In the genomic region with DNA sequence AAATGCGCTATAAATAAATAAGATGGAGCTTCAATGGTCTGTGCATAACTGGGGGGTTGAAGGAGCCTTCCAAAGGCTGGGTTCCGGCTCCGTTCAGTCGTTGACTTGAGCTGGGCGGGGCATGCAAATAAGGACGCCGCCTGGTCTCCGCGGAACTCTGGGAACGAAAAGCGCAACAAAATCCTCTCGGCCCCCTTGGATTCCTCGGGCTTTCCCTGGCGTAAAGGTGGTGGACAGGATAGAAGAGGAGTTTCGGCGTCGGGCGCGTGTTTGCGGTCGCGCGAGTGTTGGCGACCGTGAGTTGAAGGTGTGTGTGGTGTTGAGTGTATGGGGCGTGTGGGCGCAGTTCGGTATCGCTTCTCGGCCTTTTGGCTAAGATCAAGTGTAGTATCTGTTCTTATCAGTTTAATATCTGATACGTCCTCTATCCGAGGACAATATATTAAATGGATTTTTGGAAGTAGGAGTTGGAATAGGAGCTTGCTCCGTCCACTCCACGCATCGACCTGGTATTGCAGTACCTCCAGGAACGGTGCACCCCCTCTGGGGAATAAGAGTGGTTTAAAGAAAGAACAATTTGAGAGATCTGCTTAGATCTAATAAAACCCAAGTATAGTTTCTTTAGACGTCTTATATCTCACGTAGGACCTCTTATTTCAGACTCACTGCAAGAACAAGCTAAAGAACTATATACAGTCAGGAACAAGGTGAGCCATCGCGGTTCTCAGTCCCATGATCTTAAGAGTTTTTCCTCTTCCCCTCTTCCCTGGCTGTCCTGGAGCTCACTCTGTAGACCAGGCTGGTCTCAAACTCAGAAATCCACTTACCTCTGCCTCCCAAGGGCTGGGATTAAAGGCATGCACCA, we compare ENCODE assay signal across 8 mouse cellular contexts. TPM values are rescaled to one million over a fixed set of nuclear protein-coding genes. Genes with fewer than 3 reads are reported as not detected.
DNase-seq lines count a peak whose midpoint lies in the region; ATAC-seq and TF ChIP-seq lines count a peak whose summit lies in the region.
"Not testable (repeated sequence)": the region's sequence is repeated elsewhere in the genome, so short reads cannot be mapped to it uniquely, and the experiment has no call there.

No protein-coding gene starts in this region.

- H3K4me1 ChIP-seq in ES-E14 (ENCODE audit: control insufficient read depth in 2 of 2, insufficient read depth in 2 of 2, low read length in 2 of 2, poor library complexity in 1 of 2); forebrain, embryonic 15.5 days; lung, embryonic 14.5 days (ENCODE audit: insufficient read depth); olfactory bulb, adult 2 months (ENCODE audit: control insufficient read depth, insufficient read depth, low read length); thymus, adult 2 months (replicated peaks; ENCODE audit: control insufficient read depth, insufficient read depth, low read length): not testable (repeated sequence)

- not testable (repeated sequence) for H3K36me3 ChIP-seq in ES-E14 (ENCODE audit: control insufficient read depth, insufficient read depth, low read length, poor library complexity, severe bottlenecking); forebrain, embryonic 15.5 days; lung, embryonic 14.5 days (ENCODE audit: insufficient read depth); thymus, adult 2 months (ENCODE audit: control insufficient read depth, insufficient read depth, low read length)

- peak overlapping the region; percentile 48 for H3K4me2 ChIP-seq in forebrain, embryonic 15.5 days (replicated peaks)
- H3K4me2 ChIP-seq in lung, embryonic 14.5 days = peak overlapping the region; percentile 58

- H3K27ac ChIP-seq in ES-E14 (ENCODE audit: insufficient read depth, low read depth, low read length, poor library complexity, severe bottlenecking) = peak overlapping the region; percentile 100
- H3K27ac ChIP-seq in forebrain, embryonic 15.5 days (replicated peaks) = peak overlapping the region; percentile 97
- H3K27ac ChIP-seq in lung, embryonic 14.5 days (ENCODE audit: low read depth) = peak overlapping the region; percentile 93
- peak overlapping the region; percentile 99 for H3K27ac ChIP-seq in olfactory bulb, adult 2 months (ENCODE audit: insufficient read depth, low read depth, low read length)
- peak overlapping the region; percentile 71 for H3K27ac ChIP-seq in thymus, adult 2 months (ENCODE audit: control insufficient read depth, insufficient read depth, low read length)

- DNase-seq in ES-E14 (ENCODE audit: low read depth, low spot score) = peak; percentile 86
- peak; percentile 80 for DNase-seq in cerebellum, adult 11-12 months
- peak; percentile 65 for DNase-seq in heart, postnatal 25 days (ENCODE audit: low spot score)
- peak; percentile 76 to 90 for DNase-seq in layer of hippocampus, adult 18-20 months (ENCODE audit: low spot score in 2 of 2)
- DNase-seq in lung, embryonic 14.5 days = peak; percentile 94
- DNase-seq in thymus, adult 2 months = peak; percentile 76

- peak; percentile 94 for ATAC-seq in forebrain, embryonic 15.5 days (replicated peaks)
- peak; percentile 94 for ATAC-seq in lung, embryonic 14.5 days (ENCODE audit: insufficient read depth)

- peak overlapping the region; percentile 38 to 49; a peak in 3 of 4 replicates for H3K4me3 ChIP-seq in ES-E14 (ENCODE audit: insufficient read depth in 1 of 2, low read depth in 1 of 2, low read length in 2 of 2, poor library complexity in 1 of 2, severe bottlenecking in 1 of 2)
- peak overlapping the region; percentile 34 for H3K4me3 ChIP-seq in forebrain, embryonic 15.5 days
- peak overlapping the region; percentile 8; the same call in 1 of the 2 replicates for H3K4me3 ChIP-seq in lung, embryonic 14.5 days (ENCODE audit: low read depth, low read length)
- H3K4me3 ChIP-seq in olfactory bulb, adult 2 months (ENCODE audit: insufficient read depth, low read depth, low read length) = peak overlapping the region; percentile 47
- H3K4me3 ChIP-seq in thymus, adult 2 months (ENCODE audit: control insufficient read depth, insufficient read depth, low read length) = peak overlapping the region; percentile 30

- H3K9me3 ChIP-seq in ES-E14 (ENCODE audit: control insufficient read depth, insufficient read depth, low read depth, low read length); forebrain, embryonic 15.5 days; lung, embryonic 14.5 days (ENCODE audit: low read depth, low read length): not testable (repeated sequence)

- peak overlapping the region; percentile 89 for H3K9ac ChIP-seq in ES-E14 (ENCODE audit: insufficient read depth, low read depth, low read length, poor library complexity, severe bottlenecking)
- peak overlapping the region; percentile 63 for H3K9ac ChIP-seq in forebrain, embryonic 15.5 days (replicated peaks)
- H3K9ac ChIP-seq in lung, embryonic 14.5 days = peak overlapping the region; percentile 51

- intact Hi-C loops in heart, postnatal 25 days (cut with DNase I) = not testable (repeated sequence)

- H3K27me3 ChIP-seq in forebrain, embryonic 15.5 days; lung, embryonic 14.5 days (ENCODE audit: insufficient read depth, low read length); thymus, adult 2 months (ENCODE audit: control insufficient read depth, insufficient read depth, low read length): not testable (repeated sequence)

- TF ChIP-seq CTCF in lung, embryonic 14.5 days (IDR thresholded peaks at IDR 0.05; ENCODE audit: low read depth); olfactory bulb, adult 2 months (IDR thresholded peaks at IDR 0.05; ENCODE audit: insufficient read depth, low read depth, low read length); thymus, adult 2 months (IDR thresholded peaks at IDR 0.05; ENCODE audit: borderline replicate concordance, control insufficient read depth, extremely low read depth, insufficient read depth, low read length, poor library complexity): not testable (repeated sequence)

- in situ Hi-C loops in ES-E14 (cut with MboI; ENCODE audit: low sequenced_read_pairs in 2 of 2, unreplicated experiment in 2 of 2) = not testable (repeated sequence)

- TF ChIP-seq POLR2A in olfactory bulb, adult 2 months (IDR thresholded peaks at IDR 0.05; ENCODE audit: insufficient read depth, low read depth, low read length) = 0 out of 2 replicates have a peak, but pooled peaks have one; percentile 24
- peak; percentile 52 for TF ChIP-seq POLR2A in thymus, adult 2 months (IDR thresholded peaks at IDR 0.05; ENCODE audit: control insufficient read depth, extremely low read depth, insufficient read depth, low read length, poor library complexity)

- WGBS in forebrain, embryonic 15.5 days = under 1% methylated on average over 38 of the region's 40 CpGs
- under 1% methylated on average over 38 of the region's 40 CpGs for WGBS in lung, embryonic 14.5 days
- WGBS in olfactory bulb, adult 2 months = under 1% methylated on average over 38 of the region's 40 CpGs
- 1% methylated on average over 38 of the region's 40 CpGs for WGBS in thymus, adult 2 months

TF ChIP-seq in ES-E14, 5 proteins besides CTCF, POLR2A, EP300 and RAD21:
- TF ChIP-seq HCFC1 (IDR thresholded peaks at IDR 0.05; ENCODE audit: borderline replicate concordance, insufficient read depth, low read length) = peak; percentile 61; the same call in 1 of the 2 replicates

RNA-seq across cellular contexts. Expression of a gene that starts 7.2 kb away (rescaled TPM):
- total RNA-seq in ES-E14 (2012; rRNA removed) = 11.2 and 13.8 TPM in 2 replicates
- polyA plus RNA-seq in forebrain, embryonic 15.5 days (2015; fragmentation: Nextera tagmentation; extraction: Ambion mirVana) = 45.8 TPM in 2 replicates
- total RNA-seq in heart, postnatal 25 days (2021) = 10 to 100 TPM; 21.6 to 31.0 TPM
- total RNA-seq in layer of hippocampus, adult 18-20 months (2021) = 10 to 100 TPM; 16.8 to 32.1 TPM
- polyA plus RNA-seq in lung, embryonic 14.5 days (2014; fragmentation: Nextera tagmentation; extraction: Ambion mirVana) = 2.1 and 2.8 TPM in 2 replicates
- polyA plus RNA-seq in olfactory bulb, adult 2 months (2012; ENCODE audit: insufficient read depth, insufficient read length, low replicate concordance, missing spikeins) = not detected in 2 replicates
- polyA plus RNA-seq in thymus, adult 2 months (2012; rRNA removed) = 4.1 and 5.0 TPM in 2 replicates

RNA-seq across cellular contexts. Expression of a gene that starts 31.1 kb away (rescaled TPM):
- total RNA-seq in ES-E14 (2012; rRNA removed) = 81.1 and 99.0 TPM in 2 replicates
- polyA plus RNA-seq in forebrain, embryonic 15.5 days (2015; fragmentation: Nextera tagmentation; extraction: Ambion mirVana) = 31.0 and 34.6 TPM in 2 replicates
- total RNA-seq in heart, postnatal 25 days (2021) = 10 to 100 TPM; 39.1 to 39.3 TPM
- 10 to 100 TPM; 12.0 to 15.0 TPM for total RNA-seq in layer of hippocampus, adult 18-20 months (2021)
- polyA plus RNA-seq in lung, embryonic 14.5 days (2014; fragmentation: Nextera tagmentation; extraction: Ambion mirVana) = 33.1 and 33.4 TPM in 2 replicates
- not detected in 2 replicates for polyA plus RNA-seq in olfactory bulb, adult 2 months (2012; ENCODE audit: insufficient read depth, insufficient read length, low replicate concordance, missing spikeins)
- 36.5 and 39.2 TPM in 2 replicates for polyA plus RNA-seq in thymus, adult 2 months (2012; rRNA removed)

RNA-seq across cellular contexts. Expression of a gene that starts 59.1 kb away (rescaled TPM):
- not detected in 2 replicates for total RNA-seq in ES-E14 (2012; rRNA removed)
- not detected in 2 replicates for polyA plus RNA-seq in forebrain, embryonic 15.5 days (2015; fragmentation: Nextera tagmentation; extraction: Ambion mirVana)
- not detected for total RNA-seq in heart, postnatal 25 days (2021)
- total RNA-seq in layer of hippocampus, adult 18-20 months (2021) = not detected
- polyA plus RNA-seq in lung, embryonic 14.5 days (2014; fragmentation: Nextera tagmentation; extraction: Ambion mirVana) = not detected in 2 replicates
- not detected in 2 replicates for polyA plus RNA-seq in olfactory bulb, adult 2 months (2012; ENCODE audit: insufficient read depth, insufficient read length, low replicate concordance, missing spikeins)
- polyA plus RNA-seq in thymus, adult 2 months (2012; rRNA removed) = not detected in 2 replicates

Comparison
In these comparisons a context has a peak if more than half of its experiments do, and no peak if none do; other contexts are left out.
1. Peak in every context shown above with its lines: DNase-seq, ATAC-seq, H3K4me3 ChIP-seq and H3K27ac ChIP-seq.